Mouse (Mus musculus) liver, postnatal 0 days (tissue): ENCODE data around the gene Cdc42ep2.
A peak's percentile ranks its signal among the peaks of the same experiment; 100 is the strongest.

Source experiments
- CTCF ChIP-seq: sonication (generic); IDR thresholded peaks from 2 replicates; pipeline ENCODE4 v1.5.1; 2016; ENCODE audit warnings: antibody characterized with exemption, low read depth
- EP300 ChIP-seq: IDR thresholded peaks from 2 replicates; pipeline ENCODE4 v1.6.1; 2016; ENCODE audit warnings: antibody characterized with exemption, low read depth, mild to moderate bottlenecking

GRCm38 (mm10) chr19:5937836-5938406, 13.3 kb upstream of the Cdc42ep2 start:
- TF ChIP-seq CTCF, result no peak
- TF ChIP-seq EP300, result peak; percentile 51; the same call in 1 of the 2 replicates
